Mouse (Mus musculus) gastrocnemius, postnatal 4 days (tissue): ENCODE measurements at regions not wholly inside any gene's neighbourhood (a gene's known extent, or its start where the extent isn't known, plus 50 kb on each side); places are given as distances from the start of the nearest gene placed in this dataset.

ENCODE experiments used
- DNase-seq, 2 experiments: peaks; one replicate each; pipeline ENCODE4 v3.0.0; 2021 to 2022; ENCODE audit warnings: low spot score in 2 of 2, mixed read lengths in 2 of 2

DNA sequence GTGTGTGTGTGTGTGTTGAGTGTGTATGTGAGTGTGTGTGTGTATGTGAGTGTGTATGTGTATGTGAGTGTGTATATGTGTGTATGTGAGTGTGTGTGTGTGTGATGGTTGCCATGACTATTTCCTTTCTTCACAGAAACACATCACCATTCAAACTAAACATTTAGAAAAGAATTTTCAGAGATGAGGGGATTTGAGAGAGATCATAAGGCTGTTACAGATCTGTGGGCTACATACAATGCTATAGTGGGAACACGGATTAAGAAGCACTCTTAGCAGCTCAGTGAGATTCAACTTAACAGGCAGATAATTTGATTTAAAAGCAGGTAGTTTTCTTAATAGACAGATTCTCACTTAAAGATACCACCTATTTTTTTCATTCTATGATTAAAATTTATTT is 257.1 kb upstream of the Fn1 start:
- DNase-seq: no peak

DNA sequence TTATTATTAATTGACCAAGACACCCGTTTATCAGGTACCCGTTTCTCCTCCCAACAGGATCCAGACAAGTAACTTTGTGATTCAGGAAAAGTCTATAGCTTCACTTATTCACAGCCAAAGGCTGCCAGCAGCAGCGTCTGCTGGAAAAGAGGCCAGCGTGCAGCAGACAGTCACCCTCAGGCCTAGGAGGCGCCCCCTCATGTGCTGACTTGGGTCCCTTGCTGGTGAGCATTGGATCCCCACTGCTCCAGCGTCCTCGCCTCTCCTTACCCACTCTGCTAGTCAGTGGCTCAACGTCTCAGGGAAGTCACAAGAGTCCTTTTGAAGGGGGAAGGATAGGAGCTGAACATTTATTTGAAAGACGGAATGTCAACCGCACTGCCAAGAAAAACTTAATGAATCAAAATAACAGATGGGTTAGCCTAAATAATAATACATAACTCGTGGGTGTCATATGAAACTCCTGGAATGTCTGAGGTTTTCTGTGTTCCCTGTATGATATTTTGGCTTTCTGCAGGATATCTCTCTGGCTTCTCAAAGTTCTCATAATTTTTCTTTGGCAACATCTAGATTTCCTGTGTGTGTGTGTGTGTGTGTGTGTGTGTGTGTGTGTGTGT is 256.6 kb upstream of the Fn1 start:
- no peak for DNase-seq

DNA sequence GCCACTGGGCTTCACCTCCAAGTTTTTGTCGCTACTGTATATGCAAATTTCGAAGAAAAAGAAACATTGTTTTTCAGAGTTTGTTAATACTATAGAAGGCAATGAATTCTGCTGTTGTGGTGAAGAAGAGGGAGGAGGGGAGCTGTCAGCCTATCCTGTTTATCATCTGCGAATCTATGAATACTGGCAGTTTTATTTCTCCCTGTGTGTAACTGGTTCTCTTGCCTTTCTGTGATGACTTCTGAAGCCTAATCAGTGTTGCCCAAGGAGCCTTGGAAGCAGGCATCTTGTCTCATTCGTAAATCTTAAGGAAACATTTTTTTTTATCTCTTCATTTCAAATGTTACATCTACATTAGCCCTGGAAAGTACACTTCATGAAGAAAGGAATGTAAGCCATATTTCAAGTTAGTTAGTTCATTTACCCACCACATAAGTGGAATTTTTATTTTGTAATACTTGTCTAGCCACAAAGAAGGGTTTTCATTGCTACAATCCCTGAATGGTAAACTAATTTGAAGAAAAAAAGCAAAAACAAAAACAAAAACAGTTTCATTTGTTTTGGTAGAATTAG is 251.5 kb upstream of the Fn1 start:
- no peak for DNase-seq

DNA sequence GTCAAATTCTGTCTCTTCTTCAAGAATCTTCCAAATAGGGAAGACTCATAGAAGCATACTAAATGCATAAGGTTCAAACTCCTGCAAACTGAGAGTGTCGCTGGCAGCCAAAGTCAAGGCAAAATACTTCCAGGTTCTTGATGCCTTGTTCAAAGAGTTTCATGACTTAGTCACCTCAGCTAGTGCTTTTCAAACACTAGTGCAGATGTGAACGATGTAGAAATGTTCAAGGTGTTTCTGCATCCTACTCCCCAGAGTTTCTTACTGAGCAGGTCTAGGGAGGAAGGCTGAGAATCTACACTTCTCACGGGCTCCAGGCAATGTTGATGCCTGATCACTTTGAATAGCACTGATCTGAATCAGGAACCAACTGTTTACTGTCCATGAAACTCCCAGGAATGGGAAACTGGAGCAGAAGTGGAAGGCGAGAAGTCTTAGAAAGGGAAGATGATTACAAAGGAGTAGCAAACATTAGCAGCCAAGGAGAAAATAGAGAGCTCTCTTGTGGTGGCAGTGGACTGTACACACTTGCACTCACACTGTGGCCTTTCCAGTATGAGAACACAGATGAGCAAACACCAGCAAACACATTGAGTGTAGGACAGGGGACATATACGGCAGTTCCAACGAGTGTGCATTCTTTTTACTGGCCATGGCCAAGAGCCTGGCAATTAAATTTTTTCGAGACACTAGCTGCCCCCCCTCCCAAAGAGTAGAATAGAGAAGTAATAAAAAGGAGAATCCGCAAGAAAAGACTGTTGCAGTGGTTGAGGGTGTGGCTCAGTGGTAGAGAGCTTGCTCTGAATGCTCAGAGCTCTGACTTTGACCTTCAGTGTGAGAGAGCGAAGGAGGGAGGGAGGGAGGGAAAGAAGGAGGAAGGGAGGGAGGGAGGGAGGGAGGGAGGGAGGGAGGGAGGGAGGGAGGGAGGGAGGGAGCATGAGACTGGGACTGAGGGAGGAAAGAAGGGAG is 247.4 kb upstream of the Fn1 start:
- no peak for DNase-seq

DNA sequence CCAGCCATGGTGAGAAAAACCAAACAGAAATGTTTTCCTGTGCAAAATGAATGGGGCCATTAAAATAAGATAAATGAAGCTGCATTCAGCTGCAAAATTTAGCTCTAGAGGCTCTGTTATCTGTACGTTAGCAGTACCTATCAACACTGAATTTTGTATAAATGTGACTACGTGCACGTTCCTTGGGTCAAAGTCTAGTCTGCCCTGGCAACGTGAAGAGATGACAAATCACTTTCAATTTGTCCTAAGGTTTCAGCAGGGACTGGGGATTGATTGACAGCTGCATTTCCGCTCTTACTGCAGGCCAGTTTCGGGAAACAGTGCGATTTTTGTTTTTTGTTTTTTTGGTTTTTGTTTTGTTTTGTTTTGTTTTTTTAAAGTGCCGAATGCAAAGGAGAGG is 246.1 kb upstream of the Fn1 start:
- DNase-seq: no peak

DNA sequence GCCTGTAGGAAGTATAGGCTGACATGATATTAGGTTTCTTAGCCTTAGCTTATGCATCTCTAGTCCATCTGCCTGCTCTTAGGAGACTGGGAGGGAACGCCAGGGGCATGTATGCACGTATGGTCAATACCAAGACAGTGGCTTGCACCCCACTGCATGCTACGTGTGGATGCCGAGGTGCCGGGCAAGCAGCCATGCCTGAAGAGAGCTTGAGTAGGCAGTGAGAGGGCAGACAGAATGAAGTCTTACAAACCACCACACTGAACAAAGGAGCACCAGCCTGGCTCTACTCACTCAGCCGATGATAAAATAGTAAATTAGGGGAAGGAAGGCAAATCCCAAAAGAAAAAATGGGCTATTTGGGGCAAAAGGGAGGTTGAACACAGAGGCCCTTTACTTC is 245.2 kb upstream of the Fn1 start:
- DNase-seq: no peak

DNA sequence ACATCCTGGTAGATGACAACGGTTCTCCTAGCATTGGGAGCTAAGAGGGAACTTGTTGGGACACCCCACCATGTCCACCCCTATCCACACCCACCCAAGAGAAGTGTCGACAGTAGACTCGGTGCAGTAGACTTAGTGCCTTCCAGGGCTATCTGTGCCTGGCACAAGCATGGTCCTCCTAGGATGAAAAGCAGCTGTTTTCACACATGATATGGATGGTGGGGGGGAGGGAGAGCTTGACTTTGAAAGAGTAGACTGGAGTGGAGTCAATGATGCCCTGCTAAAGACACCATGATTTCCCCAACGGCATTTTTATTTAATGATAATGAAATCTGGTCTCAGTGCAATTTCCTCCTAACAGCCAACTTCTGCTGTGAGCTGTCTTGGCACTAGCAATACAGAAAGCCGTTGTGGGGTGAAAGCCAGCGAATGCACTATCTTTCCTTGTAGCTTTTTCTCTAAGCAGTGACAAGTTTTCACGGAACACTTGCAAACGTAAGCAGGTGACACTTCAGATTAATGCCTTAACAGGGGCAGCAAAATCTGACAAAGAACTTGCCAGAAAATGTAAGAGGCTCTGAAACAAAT is 244.6 kb upstream of the Fn1 start:
- no peak for DNase-seq

DNA sequence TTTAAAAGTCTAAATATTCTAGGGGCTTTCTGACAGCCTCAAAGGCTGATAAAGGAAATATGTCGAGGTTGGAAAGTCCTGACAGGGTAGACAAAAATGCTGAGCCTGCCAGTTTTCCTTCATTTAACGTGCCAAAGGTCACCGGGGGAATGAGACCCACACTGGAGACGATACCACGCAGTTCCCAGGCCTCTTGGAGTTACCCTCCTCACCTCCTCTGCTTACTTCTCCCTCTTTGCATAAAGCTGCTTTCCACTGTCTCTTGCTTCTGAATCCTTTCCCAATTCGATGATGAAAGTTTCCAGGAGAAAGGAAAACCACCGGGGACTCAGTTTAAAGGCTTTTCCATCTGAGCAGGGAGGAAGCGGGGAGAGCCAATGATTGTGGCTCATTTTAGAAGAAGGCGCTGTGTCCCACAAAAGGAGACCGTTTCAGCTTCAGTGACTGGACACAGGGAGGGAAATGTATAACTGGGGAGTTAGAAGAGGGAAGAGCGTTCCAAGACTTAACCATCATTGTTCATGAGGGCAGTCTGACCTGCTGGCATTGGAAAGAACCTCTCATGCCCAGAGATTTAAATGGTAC is 243.2 kb upstream of the Fn1 start:
- DNase-seq: no peak

DNA sequence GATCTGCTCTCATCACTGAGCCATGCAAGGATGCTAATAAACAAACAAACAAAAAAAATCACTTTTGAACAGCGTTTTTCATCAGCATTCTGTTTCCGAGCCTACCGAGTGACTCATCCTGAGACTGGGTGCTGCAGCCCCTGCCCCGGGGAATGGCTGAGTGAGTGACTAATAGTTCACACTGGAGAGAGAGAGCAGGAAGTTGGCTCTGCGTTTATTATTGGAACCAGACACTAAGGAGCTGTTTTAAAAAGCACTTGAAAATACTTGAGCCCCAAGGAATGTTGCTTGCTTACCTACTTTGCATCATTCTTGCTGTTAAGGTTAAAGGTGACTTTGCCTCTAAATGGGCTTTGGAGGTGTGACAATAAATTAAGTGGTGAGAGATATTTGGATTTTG is 240.6 kb upstream of the Fn1 start:
- no peak for DNase-seq

DNA sequence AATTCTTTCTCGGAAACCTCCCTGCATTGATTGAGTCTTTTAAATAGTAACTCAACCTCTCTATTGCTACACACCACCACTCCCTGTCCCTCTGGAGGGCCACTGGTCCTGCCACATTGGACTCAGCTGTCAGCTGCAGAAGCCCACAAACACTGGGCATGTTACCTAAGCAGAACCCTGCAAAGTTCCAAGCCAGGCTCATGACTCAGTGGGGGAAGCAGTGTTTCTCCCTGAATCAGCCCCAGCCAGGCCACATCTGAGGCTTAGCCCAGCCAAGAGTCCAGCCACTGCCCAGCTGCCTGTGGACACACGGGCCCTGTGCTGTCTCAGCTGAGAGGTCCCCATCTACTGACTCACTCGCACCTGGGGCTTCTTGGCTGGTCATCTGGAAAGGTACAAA is 234.8 kb upstream of the Fn1 start:
- no peak for DNase-seq

DNA sequence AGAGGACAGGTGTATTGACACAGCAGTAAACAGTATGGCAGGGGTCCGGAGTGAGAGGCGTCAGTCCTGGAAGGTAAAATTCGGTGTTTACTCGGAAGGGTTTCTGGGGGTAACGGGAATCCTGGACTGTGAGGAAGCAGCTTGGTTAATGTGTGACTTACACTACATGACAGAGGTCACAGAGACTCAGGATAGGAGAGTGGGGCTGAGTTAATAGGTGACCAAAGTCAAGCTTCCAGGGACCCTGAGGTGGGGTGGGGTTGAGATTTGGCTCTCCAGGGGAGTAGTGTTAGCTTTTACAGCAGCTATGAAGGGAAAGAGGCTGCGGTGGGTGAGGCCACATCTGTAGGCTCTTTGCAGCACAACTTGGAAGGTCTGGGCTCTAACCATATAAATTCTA is 233.9 kb upstream of the Fn1 start:
- DNase-seq: no peak

DNA sequence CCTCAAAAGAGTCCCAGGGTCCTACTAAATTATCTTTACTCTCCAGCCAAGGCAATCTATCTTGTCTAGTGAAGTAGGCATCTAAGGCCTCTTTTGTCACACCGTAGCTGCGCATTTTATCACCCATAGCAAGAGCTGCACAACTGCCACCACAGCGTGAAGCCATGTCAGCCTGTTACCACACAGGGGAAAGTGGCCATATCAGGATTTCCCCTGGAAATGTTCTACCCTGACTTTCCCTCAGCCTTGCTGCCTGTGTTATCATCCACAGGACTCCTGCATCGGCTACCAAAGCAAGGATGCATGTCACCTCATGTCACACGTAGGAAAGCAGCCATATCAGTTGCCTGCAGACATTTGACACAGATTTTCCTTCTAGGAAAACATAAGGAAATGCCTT is 233.2 kb upstream of the Fn1 start:
- DNase-seq: no peak

DNA sequence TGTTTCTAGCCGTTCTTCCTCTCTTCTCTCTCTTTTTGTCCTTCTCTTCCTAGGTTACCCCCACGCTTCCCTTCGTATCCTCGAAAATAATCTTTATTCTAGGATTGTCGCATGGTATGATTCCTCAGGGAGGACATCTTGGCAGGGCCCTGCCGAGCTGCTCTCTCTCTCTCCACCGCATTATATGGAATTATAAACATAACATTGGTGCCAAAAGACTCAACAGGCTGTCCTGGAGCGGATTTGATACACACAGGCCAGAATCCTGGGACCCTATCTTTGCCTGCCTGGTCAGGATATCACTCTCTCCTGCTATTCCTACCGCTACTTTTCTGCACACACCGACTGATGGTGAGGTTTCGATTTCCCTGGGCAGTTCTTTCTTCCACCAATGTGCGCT is 228.9 kb upstream of the Fn1 start:
- DNase-seq: no peak

DNA sequence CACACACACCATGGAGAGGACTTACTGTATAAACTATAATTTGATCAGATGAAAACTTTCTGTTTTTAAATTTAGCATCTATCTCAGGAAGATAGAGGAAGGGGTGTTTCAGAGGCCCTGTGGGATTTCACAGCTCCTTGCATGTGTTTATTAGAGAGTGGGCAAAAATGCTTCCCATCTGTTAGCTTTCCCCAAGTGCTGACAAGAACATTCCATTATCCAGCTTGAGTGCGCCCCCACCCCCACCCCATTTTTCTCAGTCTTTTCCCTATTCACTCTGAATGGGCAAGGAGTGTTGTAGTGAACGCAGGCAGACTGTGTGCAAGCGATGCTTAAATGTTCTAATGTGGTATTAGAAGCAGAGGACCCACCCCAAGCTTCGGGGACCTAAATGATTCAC is 228.2 kb upstream of the Fn1 start:
- no peak for DNase-seq

DNA sequence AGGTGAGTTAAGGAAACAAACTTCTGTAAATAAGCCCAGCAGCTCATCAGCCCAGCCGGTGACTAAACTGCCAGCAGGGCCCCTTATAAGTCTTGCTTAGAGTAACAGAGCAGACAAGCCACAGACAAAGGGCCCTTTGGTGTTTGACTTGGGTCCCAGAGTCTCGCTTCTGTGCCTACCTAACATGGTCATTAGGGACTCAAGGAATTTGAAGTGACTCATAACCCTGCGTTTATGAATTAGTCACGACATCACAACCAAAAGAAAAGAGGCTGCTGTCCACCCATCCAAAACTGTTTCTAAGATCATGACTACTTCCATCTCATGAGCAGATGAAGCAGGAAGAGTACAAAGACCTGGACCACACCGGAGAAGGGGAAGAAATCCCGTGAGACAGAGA is 227.5 kb upstream of the Fn1 start:
- no peak for DNase-seq

DNA sequence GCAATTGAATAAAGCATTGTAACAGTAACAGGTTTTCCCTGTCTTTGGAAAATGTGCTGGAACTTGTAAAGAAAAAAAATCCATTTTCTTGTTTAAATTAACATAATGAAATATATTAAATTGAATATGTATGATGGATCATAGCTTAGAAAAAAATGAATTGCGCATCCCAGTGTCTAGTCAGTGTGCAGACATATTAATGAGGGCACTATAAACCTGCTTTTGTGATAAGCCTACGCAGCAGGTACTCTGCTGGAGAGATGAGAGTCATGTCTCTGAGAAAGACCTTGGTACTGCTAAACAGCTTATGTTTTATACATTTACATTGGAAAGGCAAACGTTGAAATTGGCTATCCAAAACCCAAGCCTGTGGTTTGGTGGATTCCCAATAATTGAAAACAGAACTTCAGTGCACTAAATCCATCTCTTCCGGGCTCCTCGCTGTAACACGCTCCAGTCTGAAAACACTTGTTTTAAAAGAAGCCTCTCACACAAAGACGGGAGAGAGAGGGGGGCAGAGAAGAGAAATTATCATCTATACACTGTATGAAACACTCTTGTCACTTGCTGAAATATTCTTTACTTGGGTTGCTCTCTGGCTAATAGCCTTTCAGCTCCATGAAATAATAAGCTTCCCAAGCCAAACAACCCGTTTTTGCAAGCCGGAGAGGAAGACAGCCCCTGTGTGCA is 223.9 kb upstream of the Fn1 start:
- no peak for DNase-seq

DNA sequence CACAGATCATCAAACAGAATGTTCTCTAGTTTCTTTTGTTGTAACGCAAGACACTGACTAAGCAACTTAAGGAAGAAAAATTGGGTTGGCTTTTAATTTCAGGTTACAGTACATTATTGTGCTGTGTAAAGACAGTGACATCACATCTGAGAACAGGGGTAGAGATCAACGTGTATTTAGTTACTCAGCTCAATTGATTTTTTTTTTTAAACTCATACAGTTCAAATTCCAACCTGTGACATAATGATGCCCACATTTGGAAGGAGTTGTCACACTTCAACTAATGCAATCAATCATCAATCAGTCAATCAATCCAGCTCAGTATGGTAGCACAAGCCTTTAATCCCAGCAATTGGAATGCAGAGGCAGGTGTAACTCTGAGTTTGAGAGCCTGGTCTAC is 221.0 kb upstream of the Fn1 start:
- no peak for DNase-seq

DNA sequence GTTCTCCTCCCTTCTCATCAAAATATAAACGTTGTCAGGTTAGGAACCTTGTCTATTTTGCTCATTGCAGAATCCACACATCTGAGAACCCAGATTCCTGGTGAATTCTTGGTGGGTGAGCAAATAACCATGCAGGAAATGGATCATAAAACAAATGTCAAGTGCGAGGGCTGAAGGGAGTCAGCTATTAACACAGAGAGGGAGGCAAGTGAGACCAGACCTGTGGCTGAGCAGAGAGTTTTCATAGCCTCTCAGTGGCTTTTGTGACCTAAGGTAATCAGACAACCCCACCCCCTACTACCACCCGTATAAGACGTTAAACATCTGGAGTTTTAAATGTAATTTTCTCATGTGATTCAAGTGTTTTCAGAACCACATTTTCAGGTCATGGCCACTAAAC is 212.7 kb upstream of the Fn1 start:
- no peak for DNase-seq

DNA sequence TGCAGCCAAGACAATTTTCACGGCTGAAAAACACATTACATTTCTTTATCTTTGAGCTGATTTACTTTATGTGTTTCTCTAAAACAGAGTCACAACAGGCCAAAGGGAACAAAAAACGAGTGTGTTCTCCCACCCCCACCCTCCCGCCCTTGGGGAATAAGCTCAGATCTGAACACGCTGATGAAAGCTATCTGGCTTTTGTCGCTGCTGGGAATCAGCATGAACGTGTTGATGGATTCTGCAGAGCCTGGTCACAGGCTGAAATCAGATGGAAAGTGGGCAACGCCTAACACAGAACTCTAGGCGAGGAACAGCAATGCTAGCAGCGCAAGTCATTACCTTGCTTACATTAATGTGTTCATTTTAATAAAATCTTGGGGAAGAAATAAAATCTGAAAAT is 211.7 kb upstream of the Fn1 start:
- DNase-seq: no peak

DNA sequence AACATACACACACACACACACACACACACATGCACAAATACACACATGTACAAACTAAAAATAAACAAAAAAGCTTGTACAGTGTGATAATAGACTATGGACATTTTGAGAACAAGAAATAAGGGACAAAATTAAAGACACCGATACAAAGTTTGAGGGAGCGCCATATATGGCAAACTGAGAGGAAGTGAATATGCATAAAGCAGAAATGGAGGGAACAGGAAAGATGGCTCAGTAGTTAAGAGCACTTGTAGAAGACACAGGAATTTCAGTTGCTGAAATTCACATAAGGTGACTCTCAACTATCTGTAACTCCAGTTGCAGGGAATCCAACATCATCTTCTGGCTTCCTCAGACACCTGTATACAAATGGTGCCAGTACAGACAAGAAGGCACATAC is 200.2 kb upstream of the Fn1 start:
- no peak for DNase-seq

DNA sequence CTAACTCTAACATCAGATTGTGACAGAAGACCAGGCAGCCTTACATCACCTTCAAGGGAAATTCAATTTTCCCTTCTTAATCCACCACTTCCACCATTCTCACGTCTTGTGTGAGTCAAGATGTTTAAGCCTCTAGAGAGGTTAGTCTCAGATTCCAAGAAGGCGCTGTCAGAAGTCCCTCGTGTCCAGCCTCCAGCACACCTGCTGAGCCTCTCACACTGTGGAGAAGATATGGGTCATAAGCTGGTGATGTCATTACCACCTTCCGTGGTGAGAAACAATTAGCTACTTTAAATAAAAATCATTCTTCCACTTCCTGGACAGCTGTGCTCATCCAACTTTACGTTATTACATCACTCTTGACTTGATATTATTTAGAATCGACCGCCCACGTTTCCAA is 198.3 kb upstream of the Fn1 start:
- no peak for DNase-seq
